Mouse (Mus musculus) heart, embryonic 13.5 days (tissue): ENCODE results near the gene Fbxl2. TPM values are rescaled to one million over a fixed set of nuclear protein-coding genes. Genes with fewer than 3 reads are reported as not detected.

ENCODE experiments used
- ATAC-seq: fragments of 200-750 bp; cut with Nextera tagmentation; 2 replicates; pipeline ENCODE4 v1.8.0; 2017; ENCODE audit warnings: moderate TSS enrichment; ENCODE audit not compliant: insufficient number of reproducible peaks, low FRiP score, low TSS enrichment; ENCODE audit errors: extremely low read depth
- H3K27ac ChIP-seq: fragments of 300-500 bp; sonication (generic); replicated peaks from 2 replicates; pipeline ENCODE4 v1.5.1; 2015; ENCODE audit warnings: moderate library complexity, mild to moderate bottlenecking, inconsistent platforms
- H3K27me3 ChIP-seq: fragments of 300-500 bp; sonication (generic); replicated peaks from 2 replicates; pipeline ENCODE4 v1.6.1; 2015; ENCODE audit warnings: mild to moderate bottlenecking, inconsistent platforms
- H3K36me3 ChIP-seq: fragments of 300-500 bp; sonication (generic); 2 replicates; pipeline ENCODE4 v1.6.1; 2015; ENCODE audit warnings: mild to moderate bottlenecking, inconsistent platforms
- H3K4me1 ChIP-seq: fragments of 300-500 bp; sonication (generic); 2 replicates; pipeline ENCODE4 v1.6.1; 2015; ENCODE audit warnings: inconsistent platforms
- H3K4me2 ChIP-seq: fragments of 300-500 bp; sonication (generic); 2 replicates; pipeline ENCODE4 v1.6.1; 2015; ENCODE audit warnings: inconsistent platforms, mild to moderate bottlenecking, moderate library complexity
- H3K4me3 ChIP-seq: fragments of 300-500 bp; sonication (generic); 2 replicates; pipeline ENCODE4 v1.5.1; 2015; ENCODE audit warnings: moderate library complexity, mild to moderate bottlenecking, inconsistent platforms
- H3K9ac ChIP-seq: fragments of 300-500 bp; sonication (generic); 2 replicates; pipeline ENCODE4 v1.6.1; 2015; ENCODE audit warnings: inconsistent platforms, mild to moderate bottlenecking, moderate library complexity
- H3K9me3 ChIP-seq: fragments of 300-500 bp; sonication (generic); 2 replicates; pipeline ENCODE4 v1.6.1; 2016; ENCODE audit warnings: inconsistent platforms
- WGBS: fragments of 180-500 bp; shearing (Covaris S2); methylation state at CpG from one replicate; pipeline ENCODE4 v1.1.7; 2015; ENCODE audit warnings: mixed read lengths; 5-methylcytosine and 5-hydroxymethylcytosine counted together
- polyA plus RNA-seq: library from polyadenylated mRNA; unstranded; fragments of >200 nt; fragmentation: Nextera tagmentation; extraction: Ambion mirVana; gene quantifications from 2 replicates; pipeline ENCODE4 v1.2.1, GENCODE M21; 2015

The Fbxl2 gene
- polyA plus RNA-seq, 1 experiment from 2014 or later, result 2.3 TPM

DNA sequence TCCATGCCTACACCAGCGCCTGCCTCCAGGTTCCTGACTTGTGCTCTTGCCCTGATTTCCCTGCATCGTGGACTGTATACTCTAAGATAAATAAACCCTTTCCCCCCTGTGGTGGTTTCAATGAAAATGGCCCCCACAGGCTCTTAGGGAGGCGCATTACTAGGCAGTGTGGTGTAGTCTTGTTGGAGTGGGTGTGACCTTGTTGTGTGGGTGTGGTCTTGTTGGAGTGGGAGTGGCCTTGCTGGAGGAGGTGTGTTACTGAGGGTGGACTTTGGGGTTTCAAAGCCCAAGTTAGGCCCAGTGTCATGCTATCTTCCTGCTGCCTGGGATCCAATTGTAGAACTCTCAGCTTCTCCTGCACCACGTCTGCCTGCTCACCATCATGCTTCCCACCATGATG, 6.0 kb upstream of the Fbxl2 start:
- WGBS, result 69% methylated on average over 4 of the region's 4 CpGs
- Histone ChIP-seq H3K4me3 (no peak overlapping the region), H3K27ac (no peak overlapping the region), H3K27me3 (peaks cover 21% of the 10 kb centered on the region), H3K9ac (no peak overlapping the region), H3K4me2 (no peak overlapping the region), H3K36me3 (no peaks in the 10 kb centered on the region), H3K4me1 (peaks cover 2% of the 10 kb centered on the region; the same call in 1 of the 2 replicates), H3K9me3 (0 out of 2 replicates have a peak, but pooled peaks cover 3% of the 10 kb centered on the region)
- ATAC-seq, result no peak

- whole genome bisulfite sequencing, result 76% methylated on average over 16 of the region's 16 CpGs
- no peak overlapping the region for H3K9ac ChIP-seq
- no peak for ATAC-seq
Measured at GRCm38 (mm10) chr9:114050778-114051177, 4.8 kb upstream of the Fbxl2 start.

GRCm38 (mm10) chr9:114050106-114050505, 4.1 kb upstream of the Fbxl2 start:
- H3K27ac ChIP-seq, result no peak overlapping the region
- H3K9me3 ChIP-seq, result 0 out of 2 replicates have a peak, but pooled peaks cover 3% of the 10 kb centered on the region
- H3K27me3 ChIP-seq, result peaks cover 2% of the 10 kb centered on the region
- no peak for ATAC-seq
- WGBS, result 77% methylated on average over 7 of the region's 7 CpGs
- no peaks in the 10 kb centered on the region for H3K4me1 ChIP-seq
- no peak overlapping the region for H3K4me3 ChIP-seq
- no peaks in the 10 kb centered on the region for H3K36me3 ChIP-seq
- no peak overlapping the region for H3K9ac ChIP-seq
- H3K4me2 ChIP-seq, result no peak overlapping the region

More at GRCm38 (mm10) chr9:114050778-114051177, 4.8 kb upstream of the Fbxl2 start:
- no peaks in the 10 kb centered on the region for H3K36me3 ChIP-seq
- H3K4me3 ChIP-seq, result no peak overlapping the region
- H3K27me3 ChIP-seq, result peaks cover 9% of the 10 kb centered on the region
- 0 out of 2 replicates have a peak, but pooled peaks cover 3% of the 10 kb centered on the region for H3K9me3 ChIP-seq
- no peaks in the 10 kb centered on the region for H3K4me1 ChIP-seq
- H3K4me2 ChIP-seq, result no peak overlapping the region
- H3K27ac ChIP-seq, result no peak overlapping the region

- Histone ChIP-seq H3K4me2 (no peak overlapping the region), H3K36me3 (no peaks in the 10 kb centered on the region), H3K9ac (no peak overlapping the region), H3K9me3 (0 out of 2 replicates have a peak, but pooled peaks cover 3% of the 10 kb centered on the region), H3K4me1 (no peaks in the 10 kb centered on the region), H3K4me3 (no peak overlapping the region), H3K27ac (no peak overlapping the region), H3K27me3 (0 out of 2 replicates have a peak, but pooled peaks cover 2% of the 10 kb centered on the region)
- no peak for ATAC-seq
- WGBS, result 80% methylated on average over 7 of the region's 7 CpGs
Measured at GRCm38 (mm10) chr9:114046676-114047075, 685 bp upstream of the Fbxl2 start.

GRCm38 (mm10) chr9:114044446-114044845, 1.5 kb downstream of the Fbxl2 start:
- H3K9me3 ChIP-seq, result no peaks in the 10 kb centered on the region
- H3K9ac ChIP-seq, result no peak overlapping the region
- 48% methylated on average over 3 of the region's 3 CpGs for WGBS
- no peak overlapping the region for H3K4me3 ChIP-seq
- ATAC-seq, result no peak
- no peak overlapping the region for H3K27ac ChIP-seq
- 0 out of 2 replicates have a peak, but pooled peaks cover 2% of the 10 kb centered on the region for H3K27me3 ChIP-seq
- H3K4me1 ChIP-seq, result no peaks in the 10 kb centered on the region
- no peak overlapping the region for H3K4me2 ChIP-seq
- no peaks in the 10 kb centered on the region for H3K36me3 ChIP-seq

- Histone ChIP-seq H3K4me3 (no peak overlapping the region), H3K36me3 (no peaks in the 10 kb centered on the region), H3K9me3 (no peaks in the 10 kb centered on the region), H3K27me3 (0 out of 2 replicates have a peak, but pooled peaks cover 2% of the 10 kb centered on the region), H3K9ac (no peak overlapping the region), H3K4me2 (no peak overlapping the region), H3K27ac (no peak overlapping the region), H3K4me1 (no peaks in the 10 kb centered on the region)
- WGBS, result 54% methylated on average over 6 of the region's 6 CpGs
- ATAC-seq, result no peak
Measured at GRCm38 (mm10) chr9:114042490-114042889, 3.5 kb downstream of the Fbxl2 start.

- H3K4me2 ChIP-seq, result no peak overlapping the region
- no peaks in the 10 kb centered on the region for H3K9me3 ChIP-seq
- H3K36me3 ChIP-seq, result no peaks in the 10 kb centered on the region
- H3K9ac ChIP-seq, result no peak overlapping the region
- WGBS, result 57% methylated on average over 4 of the region's 4 CpGs
- no peak overlapping the region for H3K4me3 ChIP-seq
- H3K4me1 ChIP-seq, result no peaks in the 10 kb centered on the region
- ATAC-seq, result no peak
- no peak overlapping the region for H3K27ac ChIP-seq
- 0 out of 2 replicates have a peak, but pooled peaks cover 2% of the 10 kb centered on the region for H3K27me3 ChIP-seq
Measured at GRCm38 (mm10) chr9:114040945-114041344, 5.0 kb downstream of the Fbxl2 start.

DNA sequence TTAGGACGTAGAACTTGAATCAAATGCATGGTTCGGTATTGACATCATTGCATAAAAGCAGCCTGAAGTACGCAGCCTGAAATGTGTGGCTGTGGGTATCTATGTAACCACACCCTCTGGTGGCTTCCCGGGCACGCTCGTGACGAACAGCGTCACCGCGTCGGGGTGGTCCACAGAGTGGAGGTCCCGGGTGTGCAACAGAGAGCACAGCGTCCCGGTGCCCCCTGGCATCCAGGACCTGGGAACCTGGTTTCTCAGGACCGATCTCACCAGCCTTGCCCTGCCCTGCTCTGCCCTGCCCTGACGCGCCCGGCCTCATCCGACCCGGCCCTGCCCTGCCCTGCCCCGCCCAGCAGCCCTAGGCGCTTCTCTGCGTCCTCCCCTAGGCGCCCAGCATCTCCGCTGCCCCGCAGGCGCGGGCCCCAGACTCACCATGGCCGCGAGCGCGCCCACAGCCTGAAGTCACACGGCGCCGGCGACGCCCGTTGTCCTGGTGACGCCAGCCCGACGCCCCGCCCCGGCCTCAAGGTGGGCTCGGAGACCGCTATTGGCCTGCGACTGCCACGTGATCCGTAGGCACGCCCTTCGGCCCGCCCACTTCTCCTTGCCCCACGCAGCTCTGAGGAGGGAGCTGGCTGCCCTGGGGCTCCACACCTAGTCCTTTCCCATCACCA, 19.6 kb downstream of the Fbxl2 start:
- Histone ChIP-seq H3K27me3 (peaks cover 7% of the 10 kb centered on the region), H3K36me3 (no peaks in the 10 kb centered on the region), H3K9ac (peak overlapping the region; percentile 79), H3K27ac (no peak overlapping the region), H3K4me3 (peak overlapping the region; percentile 67), H3K4me2 (peak overlapping the region; percentile 88), H3K4me1 (peaks cover 12% of the 10 kb centered on the region), H3K9me3 (no peaks in the 10 kb centered on the region)
- under 1% methylated on average over 52 of the region's 52 CpGs for WGBS
- ATAC-seq, result peak; percentile 86

DNA sequence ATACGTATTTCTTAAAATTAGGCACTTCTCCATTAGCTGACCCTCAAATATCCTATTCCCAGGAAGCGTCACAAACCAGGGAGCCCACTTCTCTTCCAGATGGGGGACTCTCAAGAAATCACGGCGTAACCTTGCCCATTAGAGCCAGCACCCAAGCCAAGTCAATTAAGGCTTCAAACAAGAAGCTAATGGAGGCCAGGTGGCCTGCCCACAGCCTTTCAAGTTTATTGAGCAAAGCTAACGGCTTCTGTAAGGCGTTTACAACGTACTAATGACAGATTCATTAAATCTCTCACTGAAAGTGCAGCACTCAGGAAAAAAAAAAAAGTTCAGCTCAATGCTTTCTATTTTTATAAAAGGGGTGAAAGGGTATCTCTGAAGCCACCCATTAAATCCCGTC, 20.1 kb downstream of the Fbxl2 start:
- ATAC-seq, result no peak
- Histone ChIP-seq H3K4me1 (peaks cover 12% of the 10 kb centered on the region), H3K4me3 (peak overlapping the region; percentile 67), H3K27ac (no peak overlapping the region), H3K9ac (peak overlapping the region; percentile 79), H3K27me3 (peaks cover 7% of the 10 kb centered on the region), H3K9me3 (no peaks in the 10 kb centered on the region), H3K4me2 (peak overlapping the region; percentile 88), H3K36me3 (no peaks in the 10 kb centered on the region)
- WGBS, result 19% methylated on average over 8 of the region's 8 CpGs

- no peak for ATAC-seq
- Histone ChIP-seq H3K36me3 (no peaks in the 10 kb centered on the region), H3K9ac (no peak overlapping the region), H3K27me3 (peaks cover 7% of the 10 kb centered on the region), H3K4me3 (no peak overlapping the region), H3K27ac (no peak overlapping the region), H3K9me3 (no peaks in the 10 kb centered on the region), H3K4me1 (peaks cover 12% of the 10 kb centered on the region), H3K4me2 (peak overlapping the region; percentile 88)
- 49% methylated on average over 9 of the region's 9 CpGs for WGBS
Measured at GRCm38 (mm10) chr9:114025182-114025581, 20.8 kb downstream of the Fbxl2 start.

DNA sequence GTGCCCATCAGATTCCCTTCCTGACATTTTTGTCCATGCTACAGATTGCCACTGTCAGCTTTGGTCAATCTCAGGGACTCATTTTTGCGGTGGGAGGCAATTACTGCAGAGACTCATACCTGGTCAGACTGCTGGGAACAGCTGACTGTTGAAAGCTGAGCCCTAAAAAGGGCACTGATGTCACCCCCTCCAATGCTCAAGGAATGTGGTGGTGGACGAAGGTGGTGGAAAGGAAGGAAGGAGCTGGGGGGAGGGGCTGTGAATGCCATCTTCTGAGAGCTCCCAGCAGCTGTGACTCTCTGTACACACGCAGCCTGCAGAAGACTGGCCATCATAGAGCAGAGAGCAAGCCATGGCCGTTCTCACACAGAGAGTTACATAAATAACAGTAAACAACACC, 23.9 kb downstream of the Fbxl2 start:
- Histone ChIP-seq H3K9me3 (no peaks in the 10 kb centered on the region), H3K27me3 (peaks cover 7% of the 10 kb centered on the region), H3K9ac (no peak overlapping the region), H3K4me2 (no peak overlapping the region), H3K4me3 (no peak overlapping the region), H3K4me1 (peaks cover 12% of the 10 kb centered on the region), H3K27ac (no peak overlapping the region), H3K36me3 (no peaks in the 10 kb centered on the region)
- no peak for ATAC-seq
- 33% methylated on average over 4 of the region's 4 CpGs for WGBS
